Mouse (Mus musculus): ENCODE measurements around the gene Ube2b.

DNA sequence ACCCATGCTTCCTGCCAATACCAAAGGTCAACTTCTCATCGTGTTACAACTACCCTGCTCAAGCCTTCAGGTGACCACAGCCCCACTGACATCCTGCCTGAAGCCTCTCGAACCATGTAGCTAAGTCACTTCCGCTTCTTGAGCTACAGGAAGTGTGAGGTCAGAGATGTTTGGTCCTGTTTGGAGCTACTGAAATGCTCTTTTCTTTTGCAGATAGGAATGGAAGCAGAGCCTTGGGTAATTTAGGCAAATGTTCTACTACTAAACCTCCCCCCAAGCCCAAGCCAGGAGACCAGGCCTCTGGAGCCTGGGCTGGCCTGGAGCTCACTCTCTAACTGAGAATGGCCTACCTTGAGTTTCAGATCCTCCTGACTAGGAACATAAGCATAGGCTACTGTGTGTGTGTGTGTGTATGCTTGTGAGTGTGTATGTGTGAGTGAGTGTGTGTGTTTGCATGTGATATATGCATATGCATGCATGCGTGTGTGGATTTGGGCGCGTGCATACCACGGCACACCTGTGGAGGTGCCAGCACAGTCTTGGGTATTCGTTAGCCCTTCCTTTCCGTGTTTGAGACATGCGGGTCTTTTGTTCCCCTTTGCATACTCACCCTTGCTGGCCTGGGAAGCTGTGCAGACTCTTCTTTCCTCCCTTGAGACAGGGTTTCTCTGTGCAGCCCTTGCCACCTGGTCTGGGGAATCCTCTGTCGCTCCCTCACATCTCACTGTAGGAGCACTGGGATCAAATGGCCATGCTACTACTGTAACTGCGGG, 61.6 kb downstream of the Ube2b start:
- no peak for TF ChIP-seq CTCF (IDR thresholded peaks at IDR 0.05; ENCODE audit: low read depth)
- TF ChIP-seq EP300 (IDR thresholded peaks at IDR 0.05; ENCODE audit: low read depth), result no peak
